Mouse (Mus musculus): ENCODE measurements at regions not wholly inside any gene's neighbourhood (a gene's known extent, or its start where the extent isn't known, plus 50 kb on each side); places are given as distances from the start of the nearest gene placed in this dataset.

- WGBS, result 23% methylated on average over 9 of the region's 9 CpGs
- Histone ChIP-seq H3K36me3 (ENCODE audit: insufficient read depth) (no peaks in the 10 kb centered on the region), H3K4me3 (ENCODE audit: low read depth, low read length) (no peak overlapping the region), H3K9me3 (ENCODE audit: low read length) (no peaks in the 10 kb centered on the region), H3K27ac (ENCODE audit: low read depth, low read length) (peak overlapping the region; percentile 54; the same call in 1 of the 2 replicates), H3K27me3 (ENCODE audit: insufficient read depth, low read length) (no peaks in the 10 kb centered on the region), H3K9ac (no peak overlapping the region), H3K4me1 (ENCODE audit: insufficient read depth) (0 out of 2 replicates have a peak, but pooled peaks cover 4% of the 10 kb centered on the region), H3K4me2 (ENCODE audit: low read depth) (no peak overlapping the region)
- DNase-seq (peak; percentile 52), ATAC-seq (peak; percentile 88)
- TF ChIP-seq CTCF (IDR thresholded peaks at IDR 0.05; ENCODE audit: low read depth), result no peak
These were observed 211.5 kb upstream of the Cxcr4 start for GRCm38 (mm10) chr1:128803433-128804060.

- Histone ChIP-seq H3K9ac (no peak overlapping the region), H3K27me3 (ENCODE audit: insufficient read depth, low read length) (no peaks in the 10 kb centered on the region), H3K4me2 (ENCODE audit: low read depth) (no peak overlapping the region), H3K4me1 (ENCODE audit: insufficient read depth) (0 out of 2 replicates have a peak, but pooled peaks cover 4% of the 10 kb centered on the region), H3K4me3 (ENCODE audit: low read depth, low read length) (no peak overlapping the region), H3K9me3 (ENCODE audit: low read length) (no peaks in the 10 kb centered on the region), H3K27ac (ENCODE audit: low read depth, low read length) (peak overlapping the region; percentile 54; the same call in 1 of the 2 replicates), H3K36me3 (ENCODE audit: insufficient read depth) (no peaks in the 10 kb centered on the region)
- DNase-seq (no peak), ATAC-seq (no peak)
- TF ChIP-seq CTCF (IDR thresholded peaks at IDR 0.05; ENCODE audit: low read depth), result no peak
These were observed 211.0 kb upstream of the Cxcr4 start for GRCm38 (mm10) chr1:128803058-128803432.

- H3K4me1 ChIP-seq (ENCODE audit: insufficient read depth), result 0 out of 2 replicates have a peak, but pooled peaks cover 3% of the 10 kb centered on the region
- H3K36me3 ChIP-seq (ENCODE audit: insufficient read depth), result no peaks in the 10 kb centered on the region
- TF ChIP-seq CTCF (IDR thresholded peaks at IDR 0.05; ENCODE audit: low read depth), result no peak
- DNase-seq, result no peak
- WGBS, result 67% methylated on average over 4 of the region's 4 CpGs
- no peak overlapping the region for H3K9ac ChIP-seq
- no peaks in the 10 kb centered on the region for H3K27me3 ChIP-seq (ENCODE audit: insufficient read depth, low read length)
- H3K27ac ChIP-seq (ENCODE audit: low read depth, low read length), result no peak overlapping the region
- no peaks in the 10 kb centered on the region for H3K9me3 ChIP-seq (ENCODE audit: low read length)
- ATAC-seq, result no peak
- H3K4me2 ChIP-seq (ENCODE audit: low read depth), result no peak overlapping the region
- no peak overlapping the region for H3K4me3 ChIP-seq (ENCODE audit: low read depth, low read length)
These were observed 206.6 kb upstream of the Cxcr4 start for GRCm38 (mm10) chr1:128798721-128799120.

GRCm38 (mm10) chr1:128795654-128796053, 203.6 kb upstream of the Cxcr4 start:
- WGBS, result 49% methylated on average over 6 of the region's 6 CpGs
- Histone ChIP-seq H3K4me2 (ENCODE audit: low read depth) (no peak overlapping the region), H3K4me3 (ENCODE audit: low read depth, low read length) (no peak overlapping the region), H3K9ac (no peak overlapping the region), H3K27ac (ENCODE audit: low read depth, low read length) (no peak overlapping the region), H3K36me3 (ENCODE audit: insufficient read depth) (no peaks in the 10 kb centered on the region), H3K4me1 (ENCODE audit: insufficient read depth) (no peaks in the 10 kb centered on the region), H3K27me3 (ENCODE audit: insufficient read depth, low read length) (no peaks in the 10 kb centered on the region), H3K9me3 (ENCODE audit: low read length) (no peaks in the 10 kb centered on the region)
- peak; percentile 58 for DNase-seq
- peak; percentile 80 for ATAC-seq
- no peak for TF ChIP-seq CTCF (IDR thresholded peaks at IDR 0.05; ENCODE audit: low read depth)

GRCm38 (mm10) chr1:128790881-128791280, 198.8 kb upstream of the Cxcr4 start:
- Histone ChIP-seq H3K4me3 (ENCODE audit: low read depth, low read length) (no peak overlapping the region), H3K36me3 (ENCODE audit: insufficient read depth) (no peaks in the 10 kb centered on the region), H3K4me1 (ENCODE audit: insufficient read depth) (no peaks in the 10 kb centered on the region), H3K4me2 (ENCODE audit: low read depth) (no peak overlapping the region), H3K9me3 (ENCODE audit: low read length) (no peaks in the 10 kb centered on the region), H3K27ac (ENCODE audit: low read depth, low read length) (no peak overlapping the region), H3K9ac (no peak overlapping the region), H3K27me3 (ENCODE audit: insufficient read depth, low read length) (no peaks in the 10 kb centered on the region)
- no peak for TF ChIP-seq CTCF (IDR thresholded peaks at IDR 0.05; ENCODE audit: low read depth)
- ATAC-seq (no peak), DNase-seq (no peak)
- 90% methylated on average over 6 of the region's 6 CpGs for WGBS

GRCm38 (mm10) chr1:128789567-128790335, 197.7 kb upstream of the Cxcr4 start:
- peak; percentile 20; the same call in 1 of the 2 replicates for ATAC-seq
- H3K4me2 ChIP-seq (ENCODE audit: low read depth), result no peak overlapping the region
- H3K9ac ChIP-seq, result no peak overlapping the region
- no peak overlapping the region for H3K27ac ChIP-seq (ENCODE audit: low read depth, low read length)
- TF ChIP-seq CTCF (IDR thresholded peaks at IDR 0.05; ENCODE audit: low read depth), result no peak
- no peak for DNase-seq
- H3K27me3 ChIP-seq (ENCODE audit: insufficient read depth, low read length), result no peaks in the 10 kb centered on the region
- 47% methylated on average over 3 of the region's 3 CpGs for whole genome bisulfite sequencing
- H3K4me1 ChIP-seq (ENCODE audit: insufficient read depth), result no peaks in the 10 kb centered on the region
- no peak overlapping the region for H3K4me3 ChIP-seq (ENCODE audit: low read depth, low read length)
- H3K9me3 ChIP-seq (ENCODE audit: low read length), result no peaks in the 10 kb centered on the region
- no peaks in the 10 kb centered on the region for H3K36me3 ChIP-seq (ENCODE audit: insufficient read depth)

- no peak for DNase-seq
- WGBS, result 56% methylated on average over 6 of the region's 6 CpGs
These were observed 196.1 kb upstream of the Cxcr4 start for GRCm38 (mm10) chr1:128788227-128788626.

More at GRCm38 (mm10) chr1:128788227-128788626, 196.1 kb upstream of the Cxcr4 start:
- Histone ChIP-seq H3K9me3 (ENCODE audit: low read length) (no peaks in the 10 kb centered on the region), H3K27me3 (ENCODE audit: insufficient read depth, low read length) (no peaks in the 10 kb centered on the region), H3K4me3 (ENCODE audit: low read depth, low read length) (no peak overlapping the region), H3K36me3 (ENCODE audit: insufficient read depth) (no peaks in the 10 kb centered on the region), H3K9ac (no peak overlapping the region), H3K4me2 (ENCODE audit: low read depth) (no peak overlapping the region), H3K4me1 (ENCODE audit: insufficient read depth) (no peaks in the 10 kb centered on the region), H3K27ac (ENCODE audit: low read depth, low read length) (no peak overlapping the region)
- no peak for TF ChIP-seq CTCF (IDR thresholded peaks at IDR 0.05; ENCODE audit: low read depth)
- ATAC-seq, result no peak
